Mouse (Mus musculus) CH12F3 (cell line): Measurements from ENCODE around the gene Snai1.

Experiments
- in situ Hi-C: fragments of 300-500 bp; cut with MboI; formaldehyde crosslinking; loops from 2 replicates; pipeline ENCODE4 v1.14.3; 2020; ENCODE audit warnings: low sequenced_read_pairs

Snai1 gene

GRCm38 (mm10) chr2:167575581-167575980, 37.6 kb downstream of the Snai1 start:
- in situ Hi-C loops: no loop called here

- in situ Hi-C loops: no loop called here
Measured at GRCm38 (mm10) chr2:167576121-167576620, 38.2 kb downstream of the Snai1 start.

GRCm38 (mm10) chr2:167577186-167577785, 39.3 kb downstream of the Snai1 start:
- in situ Hi-C loops: no loop called here

DNA sequence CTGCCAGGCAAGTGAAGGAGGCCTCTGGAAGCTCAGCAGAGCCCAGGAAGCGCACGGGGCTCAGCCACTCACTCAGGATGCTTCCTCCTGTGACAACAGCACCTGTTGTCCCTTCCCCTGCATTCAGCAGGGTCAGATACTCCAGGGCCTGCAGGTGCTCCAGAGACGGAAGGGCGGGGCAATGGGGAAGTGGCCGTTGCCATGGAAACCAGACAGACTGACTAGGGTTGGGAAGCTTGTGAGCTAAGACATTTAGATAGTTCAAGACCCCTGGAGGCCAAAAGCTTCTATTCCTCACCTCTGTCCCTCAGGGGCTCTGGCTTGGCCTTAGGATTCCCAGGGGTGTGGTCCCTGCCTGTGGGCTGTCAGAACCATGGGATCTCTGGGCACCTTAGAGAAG, 40.5 kb downstream of the Snai1 start:
- in situ Hi-C loops: no loop called here

- in situ Hi-C loops: no loop called here
Measured at GRCm38 (mm10) chr2:167583161-167583952, 45.4 kb downstream of the Snai1 start.

- in situ Hi-C loops: no loop called here
Measured at GRCm38 (mm10) chr2:167585273-167585672, 47.3 kb downstream of the Snai1 start.

GRCm38 (mm10) chr2:167586041-167586440, 48.0 kb downstream of the Snai1 start:
- in situ Hi-C loops: no loop called here

- in situ Hi-C loops: no loop called here
Measured at GRCm38 (mm10) chr2:167586976-167587375, 49.0 kb downstream of the Snai1 start.

DNA sequence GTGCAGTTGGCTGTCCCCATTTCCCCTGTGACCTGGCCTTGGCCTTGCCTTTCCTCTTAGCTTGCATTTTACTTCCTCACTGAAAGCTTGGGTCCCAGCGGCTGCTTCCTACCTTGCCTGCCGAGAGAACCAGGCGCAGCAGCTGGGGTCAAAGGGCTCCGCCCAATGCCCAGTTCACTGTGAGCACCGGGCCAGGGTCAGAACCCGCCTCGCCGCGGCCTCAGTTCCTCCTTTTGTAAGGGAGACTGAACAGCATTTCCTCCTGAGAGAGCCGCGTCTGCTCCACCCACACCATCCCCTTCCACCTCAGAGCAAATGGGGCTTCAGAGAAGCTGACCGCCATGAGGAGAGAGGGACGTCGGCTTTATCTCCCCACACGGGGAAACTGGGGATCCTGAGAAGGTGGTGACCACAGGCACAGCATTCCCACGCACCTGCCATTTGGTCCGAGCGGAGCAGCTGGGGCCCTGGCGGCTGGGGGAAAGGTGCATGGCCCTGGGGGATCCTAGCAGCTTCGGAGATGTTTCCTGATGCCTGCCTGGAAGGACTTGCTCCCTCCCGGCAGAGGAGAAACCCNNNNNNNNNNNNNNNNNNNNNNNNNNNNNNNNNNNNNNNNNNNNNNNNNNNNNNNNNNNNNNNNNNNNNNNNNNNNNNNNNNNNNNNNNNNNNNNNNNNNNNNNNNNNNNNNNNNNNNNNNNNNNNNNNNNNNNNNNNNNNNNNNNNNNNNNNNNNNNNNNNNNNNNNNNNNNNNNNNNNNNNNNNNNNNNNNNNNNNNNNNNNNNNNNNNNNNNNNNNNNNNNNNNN, 51.0 kb downstream of the Snai1 start:
- in situ Hi-C loops: no loop called here
